Mouse (Mus musculus): ENCODE measurements at regions not wholly inside any gene's neighbourhood (a gene's known extent, or its start where the extent isn't known, plus 50 kb on each side); places are given as distances from the start of the nearest gene placed in this dataset.

DNA sequence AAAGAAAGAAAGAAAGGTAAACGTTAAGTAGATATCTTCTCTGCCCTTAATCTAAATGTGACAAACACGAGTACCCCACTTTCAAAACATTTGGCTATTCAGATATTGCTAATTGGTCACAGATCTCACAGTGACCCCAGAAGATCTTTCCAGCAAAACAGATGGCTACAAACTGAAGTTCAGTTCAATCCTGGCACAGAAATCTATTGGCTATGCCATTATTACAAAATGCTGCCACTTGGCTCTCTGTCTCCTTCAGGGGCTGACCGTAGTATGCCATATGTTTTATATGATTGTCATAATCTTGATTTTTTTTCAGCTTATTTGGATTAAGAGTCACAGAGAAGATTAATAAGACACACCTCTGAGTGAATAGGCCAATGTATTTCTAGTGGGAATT is 873.2 kb downstream of the Slc22a22 start:
- no peak for DNase-seq

- no peak for DNase-seq
Observed at GRCm38 (mm10) chr15:56592656-56593055, 884.8 kb downstream of the Slc22a22 start.

DNA sequence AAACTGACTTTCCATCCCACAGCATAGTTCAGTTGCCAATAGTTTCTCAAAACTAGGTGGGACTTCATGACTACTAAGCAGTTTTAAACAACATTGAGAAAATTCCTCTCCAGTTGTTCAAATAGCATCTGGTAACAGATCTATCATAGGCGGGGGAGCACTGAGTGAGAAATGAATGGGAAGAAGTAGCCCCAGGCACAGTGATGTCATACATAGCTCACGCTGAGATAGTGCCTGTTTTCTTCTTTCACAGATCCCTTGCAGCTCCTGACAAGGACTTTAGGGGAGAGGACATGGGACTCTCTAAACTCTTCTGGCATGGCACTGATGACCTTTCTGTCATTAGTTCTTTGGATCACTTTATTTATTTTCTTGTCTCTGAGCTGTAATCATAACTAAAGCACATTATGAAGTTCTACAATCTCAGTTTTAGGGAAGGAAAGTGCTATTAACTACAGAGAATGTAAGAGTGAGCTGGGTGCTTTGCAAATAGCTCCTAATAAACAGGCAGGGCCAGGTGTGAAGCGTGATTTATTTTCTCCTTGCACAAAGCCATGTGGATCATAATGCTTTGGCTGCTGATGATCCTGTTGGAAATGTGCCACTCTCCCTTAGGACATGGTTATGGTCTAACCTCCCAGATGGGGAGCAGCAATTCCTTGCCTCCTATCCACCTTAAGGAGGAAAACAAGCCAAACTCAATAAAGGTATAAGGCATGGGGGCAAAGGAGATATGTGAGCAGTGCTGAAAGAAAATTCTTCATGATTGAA is 896.5 kb downstream of the Slc22a22 start:
- DNase-seq: no peak

DNA sequence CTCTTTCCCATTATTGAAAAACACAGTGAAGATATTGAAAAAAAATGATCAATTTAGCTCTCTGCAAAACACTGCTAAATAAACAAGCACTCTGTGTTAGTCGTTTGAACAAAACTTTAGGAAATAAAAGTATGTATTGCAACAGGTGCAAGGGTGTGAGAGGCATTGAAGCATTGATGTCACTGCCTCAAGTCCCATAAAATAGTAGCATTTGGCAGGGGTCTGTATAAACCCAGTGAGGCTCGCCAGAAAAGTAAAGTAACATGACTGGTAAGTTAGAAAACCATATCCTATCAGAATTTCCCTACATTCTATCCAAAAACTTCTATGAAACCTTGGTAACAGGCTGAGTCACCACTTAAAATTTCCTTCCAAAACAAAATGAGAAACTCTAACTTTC is 914.2 kb downstream of the Slc22a22 start:
- DNase-seq: no peak

DNA sequence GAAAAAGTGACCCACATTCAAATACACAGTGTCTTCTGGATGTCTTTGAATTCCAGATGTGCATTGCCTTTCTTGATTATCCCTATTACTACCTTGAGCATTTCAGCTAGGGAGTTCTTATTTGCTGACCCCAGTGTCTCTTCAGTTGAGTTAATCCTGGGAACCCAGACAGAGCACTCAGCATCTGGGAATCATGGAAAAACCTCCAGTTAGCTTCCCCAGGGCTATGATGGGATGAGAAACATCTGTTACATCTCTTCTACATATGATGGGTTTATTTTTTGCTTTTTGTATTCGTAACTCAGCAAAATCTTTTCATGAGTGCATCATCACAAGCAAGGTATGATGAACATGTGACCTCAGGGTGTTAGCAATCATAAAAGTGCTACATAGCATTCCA is 914.6 kb downstream of the Slc22a22 start:
- no peak for DNase-seq

DNA sequence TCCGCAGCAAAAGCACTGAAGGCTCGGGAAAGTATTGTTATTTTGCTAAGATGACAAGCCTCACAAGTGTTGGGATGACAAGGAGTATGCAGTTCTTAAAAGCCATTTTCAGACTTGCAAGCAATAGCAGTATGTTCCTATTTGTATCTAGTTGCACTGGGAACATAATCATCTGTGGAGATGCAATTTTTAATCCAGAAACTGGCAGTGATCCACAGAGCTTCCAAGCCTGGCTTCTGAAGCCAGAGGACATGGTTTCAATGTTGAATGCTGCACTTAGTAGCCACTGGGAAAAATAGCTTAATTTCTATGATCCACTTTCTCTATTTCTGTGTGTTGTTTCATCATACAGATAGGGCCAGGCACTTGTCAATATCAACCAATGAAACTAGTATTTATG is 915.3 kb downstream of the Slc22a22 start:
- DNase-seq: no peak

GRCm38 (mm10) chr15:56554386-56554785 is 923.0 kb downstream of the Slc22a22 start:
- DNase-seq: peak; percentile 41

GRCm38 (mm10) chr15:56553851-56554250 is 923.6 kb downstream of the Slc22a22 start:
- DNase-seq: no peak

DNA sequence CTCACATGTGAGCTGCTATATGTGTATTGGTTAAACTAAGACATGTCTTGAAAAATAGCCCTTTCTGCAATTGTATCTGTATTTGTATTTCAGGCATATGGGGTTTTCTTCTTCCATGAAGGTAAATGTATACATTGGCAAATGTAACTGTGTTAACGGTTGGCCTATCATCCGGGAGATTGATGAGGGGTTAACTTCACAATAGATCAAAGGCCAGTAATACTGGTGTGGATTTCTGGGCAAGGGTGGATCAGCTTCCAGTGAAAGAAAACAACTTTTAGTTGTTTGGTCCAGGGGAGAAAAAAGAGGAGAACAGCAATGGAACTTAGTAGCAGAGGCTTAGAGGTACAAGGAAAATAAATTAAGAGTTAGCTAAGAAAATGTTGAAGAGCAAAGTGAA is 945.9 kb downstream of the Slc22a22 start:
- DNase-seq: no peak

DNA sequence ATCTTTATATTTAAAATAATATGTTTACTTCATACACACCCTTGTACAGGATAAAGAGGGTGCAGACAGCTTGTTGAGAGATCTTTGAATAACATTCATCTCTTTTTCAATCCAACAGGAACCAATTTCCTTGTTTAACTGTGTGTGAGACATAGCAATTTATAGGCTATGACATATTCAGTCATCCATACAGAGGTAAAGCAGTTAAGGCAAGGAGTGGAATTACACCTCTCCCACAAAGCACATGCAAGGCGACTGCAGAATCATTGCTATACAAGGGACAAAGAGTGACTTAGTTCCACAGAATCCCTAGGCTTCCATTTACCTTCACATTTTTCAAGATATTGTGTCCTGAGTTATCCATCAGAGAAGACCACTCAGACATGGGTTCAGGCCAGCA is 959.0 kb downstream of the Slc22a22 start:
- DNase-seq: no peak

DNA sequence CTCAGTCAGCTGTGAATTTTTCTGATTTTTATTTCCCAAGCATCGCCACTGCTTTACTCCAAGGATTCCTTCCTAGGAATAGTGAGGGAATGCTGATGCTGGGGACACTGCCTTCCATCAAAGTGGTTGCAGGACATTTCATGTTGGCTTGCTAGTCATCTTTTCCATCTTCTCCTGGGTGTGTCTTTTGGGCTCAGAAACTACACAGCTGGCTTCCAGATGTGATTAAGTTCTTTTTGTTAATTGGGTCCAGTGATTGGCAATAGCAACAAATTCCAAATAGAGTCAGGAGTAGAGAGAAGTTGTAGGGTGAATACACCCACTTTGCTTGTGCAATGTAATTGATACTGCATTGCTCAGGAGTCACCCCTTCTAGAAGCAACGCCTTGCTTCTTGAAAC is 961.3 kb downstream of the Slc22a22 start:
- DNase-seq: no peak

- no peak for DNase-seq
Observed at GRCm38 (mm10) chr15:56498774-56499173, 978.7 kb downstream of the Slc22a22 start.

DNA sequence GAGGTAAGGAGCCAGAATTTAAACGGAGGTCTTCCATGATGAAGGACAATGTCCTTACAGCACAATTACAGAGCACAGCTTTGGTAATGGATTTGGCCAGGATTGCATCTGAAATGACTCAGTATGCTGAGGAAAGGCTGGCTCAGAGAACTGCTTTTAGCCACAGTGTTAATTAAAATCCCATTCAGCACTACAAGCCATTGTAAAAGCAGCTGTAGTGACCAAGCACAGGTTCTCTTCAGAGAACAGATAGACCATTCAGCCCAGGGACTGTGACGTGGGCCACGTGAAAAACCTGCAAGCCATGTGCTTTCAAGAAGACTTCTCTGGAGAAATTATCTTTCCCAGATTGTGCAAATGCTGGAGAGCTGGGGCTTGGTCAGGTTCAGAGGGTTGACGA is 979.7 kb downstream of the Slc22a22 start:
- DNase-seq: no peak

DNA sequence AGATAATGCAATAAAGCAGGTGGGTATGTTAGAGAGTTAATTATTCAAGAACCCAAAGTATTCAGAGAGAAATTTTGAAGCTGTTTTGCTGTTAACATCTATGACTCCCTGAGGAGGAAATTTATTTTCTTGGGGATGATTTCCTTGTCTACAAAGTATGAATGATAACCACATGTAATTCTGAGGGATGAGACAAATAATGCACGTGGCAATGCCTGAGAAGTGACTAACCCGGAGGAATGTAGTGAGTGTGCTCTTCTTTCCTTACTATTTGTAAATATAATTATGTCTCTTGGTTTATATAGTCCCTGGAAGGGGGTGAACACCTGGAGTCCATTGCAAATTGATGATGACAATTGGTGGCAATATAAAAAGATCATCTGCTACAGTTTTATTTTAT is 981.1 kb downstream of the Slc22a22 start:
- no peak for DNase-seq

- no peak for DNase-seq
Observed at GRCm38 (mm10) chr15:56485931-56486330, 991.5 kb downstream of the Slc22a22 start.

DNA sequence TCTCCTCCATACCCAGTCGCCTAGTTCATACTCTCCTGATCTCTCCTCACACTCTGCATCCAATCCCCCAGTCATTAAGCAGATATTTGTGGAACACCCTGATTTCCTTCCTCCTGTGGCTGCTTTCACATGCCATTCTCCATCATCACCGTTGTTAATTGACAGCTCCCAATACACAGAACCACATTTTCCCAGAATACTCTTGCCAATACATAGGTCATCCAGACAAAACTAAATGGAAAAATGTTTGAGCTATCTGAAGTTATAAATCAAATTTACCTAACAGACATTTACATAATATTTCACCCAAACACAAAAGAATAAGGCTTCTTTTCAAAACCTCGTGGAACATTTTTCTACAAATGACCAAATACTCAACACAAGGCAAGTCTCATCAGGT is 992.7 kb downstream of the Slc22a22 start:
- no peak for DNase-seq

DNA sequence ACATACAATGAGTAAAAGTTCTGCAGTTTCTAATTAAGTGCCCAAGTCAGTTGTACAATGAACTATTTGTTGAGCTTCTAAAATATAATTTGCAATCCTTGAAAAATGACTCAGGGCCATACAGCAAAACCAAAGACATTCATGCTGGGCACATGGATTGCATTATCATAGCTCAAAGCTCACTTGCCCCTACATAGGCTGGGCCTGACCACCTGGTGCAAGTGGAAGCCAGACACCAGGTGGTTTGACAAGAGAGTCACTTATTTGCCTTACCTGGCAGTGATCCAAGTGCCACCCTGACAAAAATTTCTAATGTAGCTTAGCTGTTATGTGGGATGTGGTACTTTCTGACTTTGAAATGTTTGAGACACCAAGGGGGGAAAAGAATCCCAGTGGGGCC is 997.7 kb downstream of the Slc22a22 start:
- no peak for DNase-seq

- DNase-seq: peak; percentile 5
Observed at GRCm38 (mm10) chr15:56479015-56479414, 998.4 kb downstream of the Slc22a22 start.

DNA sequence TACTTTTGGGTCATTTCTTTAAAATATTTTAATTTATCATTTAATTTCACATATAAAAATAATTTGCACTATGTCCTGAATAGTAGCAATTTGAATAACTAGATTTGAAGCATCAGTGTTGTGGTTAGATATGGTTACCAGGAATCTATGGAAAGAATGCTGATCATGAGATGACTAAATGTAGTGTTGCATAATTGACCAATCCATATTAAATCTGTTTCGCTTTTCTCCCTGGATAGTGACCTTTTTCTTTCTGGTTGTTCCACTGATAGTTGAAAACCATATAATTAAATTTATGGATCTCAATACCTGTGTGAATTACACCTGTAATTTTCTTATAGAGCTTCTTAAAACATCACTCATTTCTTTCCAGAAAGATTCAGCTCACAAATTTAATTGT is 1003.7 kb downstream of the Slc22a22 start:
- DNase-seq: no peak

DNA sequence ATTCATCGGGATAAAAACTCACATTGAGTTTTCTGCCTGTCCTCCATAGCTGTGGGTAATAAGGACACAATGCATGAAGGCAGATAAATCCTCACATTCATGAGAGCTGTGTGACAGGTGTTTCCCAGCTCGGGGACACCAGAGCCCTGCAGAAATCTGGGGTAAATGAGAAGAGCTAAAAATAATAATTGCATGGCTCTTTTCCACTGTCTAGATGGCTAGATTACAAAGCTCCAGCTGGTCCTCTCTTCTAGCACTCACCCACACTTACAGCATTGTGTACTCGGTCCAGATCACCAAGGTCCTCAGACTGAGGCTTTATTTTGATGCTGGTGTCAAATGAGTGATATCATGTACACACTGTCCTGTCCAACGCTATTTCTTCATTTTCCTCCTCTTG is 1025.5 kb downstream of the Slc22a22 start:
- no peak for DNase-seq

DNA sequence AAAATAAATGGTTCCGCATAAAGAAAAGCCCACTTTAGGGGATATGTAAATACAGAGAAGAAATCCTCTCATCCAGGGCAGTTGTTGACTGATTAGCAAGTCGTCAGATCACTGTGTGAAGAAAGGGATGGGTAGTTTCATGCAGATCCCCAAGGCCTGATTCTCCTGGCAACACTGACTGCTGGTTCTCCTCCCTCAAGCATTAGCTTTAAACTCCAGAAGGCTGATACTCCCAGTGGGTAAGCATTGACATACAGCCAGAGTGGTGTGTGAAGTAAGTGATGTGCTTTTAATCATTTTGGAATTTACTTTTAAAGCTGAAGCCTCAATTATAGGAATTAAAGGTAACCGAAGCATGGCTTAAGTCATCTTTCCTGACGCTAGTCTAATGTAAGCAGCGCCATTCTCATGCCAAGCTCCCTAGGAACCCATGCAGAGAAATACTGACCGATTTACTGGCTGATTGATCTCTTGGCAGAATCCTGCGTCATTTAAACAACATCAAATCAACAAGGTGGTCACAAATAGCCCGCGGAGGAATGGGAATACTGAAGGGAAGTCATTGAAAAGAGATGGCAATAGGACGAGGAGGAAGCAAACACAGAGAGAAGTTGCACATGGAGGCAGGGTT is 1029.3 kb downstream of the Slc22a22 start:
- peak; percentile 14 for DNase-seq

DNA sequence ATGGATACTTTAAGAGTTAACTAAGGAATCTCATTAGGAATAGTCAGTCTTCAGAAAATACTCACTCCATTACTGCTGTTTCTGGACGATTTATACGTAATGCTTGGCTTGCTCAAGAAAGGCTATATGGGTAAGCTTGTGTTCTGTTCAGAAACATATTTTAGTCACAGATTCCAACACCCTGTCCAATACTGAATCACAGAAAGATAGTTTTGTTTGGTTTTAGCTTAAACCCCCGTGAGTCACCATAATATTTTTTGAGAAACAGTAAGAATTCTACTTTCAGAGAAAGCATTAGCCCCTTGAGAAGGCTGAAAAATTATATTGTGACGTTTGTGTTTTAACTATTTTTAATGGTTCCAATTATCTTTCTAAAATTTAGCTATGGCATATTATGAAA is 1037.3 kb downstream of the Slc22a22 start:
- no peak for DNase-seq

DNA sequence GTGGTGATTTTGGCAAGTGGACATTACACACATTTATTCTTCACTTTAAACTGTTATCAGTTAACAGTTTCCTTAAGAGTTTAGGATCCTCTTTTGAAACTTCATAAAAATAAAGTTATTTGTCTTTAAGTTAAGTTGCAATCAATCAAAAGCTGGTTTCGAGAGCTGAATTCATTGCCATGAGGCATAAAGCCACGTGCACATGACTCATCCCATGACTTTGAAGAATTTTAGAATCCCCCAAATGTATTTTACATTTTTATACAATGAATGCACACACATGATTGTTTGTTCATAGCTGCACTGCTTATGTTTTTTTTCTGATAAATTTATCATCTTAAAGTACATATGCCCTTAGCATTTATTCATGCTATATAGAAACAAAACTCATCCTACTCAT is 1039.1 kb downstream of the Slc22a22 start:
- DNase-seq: no peak

DNA sequence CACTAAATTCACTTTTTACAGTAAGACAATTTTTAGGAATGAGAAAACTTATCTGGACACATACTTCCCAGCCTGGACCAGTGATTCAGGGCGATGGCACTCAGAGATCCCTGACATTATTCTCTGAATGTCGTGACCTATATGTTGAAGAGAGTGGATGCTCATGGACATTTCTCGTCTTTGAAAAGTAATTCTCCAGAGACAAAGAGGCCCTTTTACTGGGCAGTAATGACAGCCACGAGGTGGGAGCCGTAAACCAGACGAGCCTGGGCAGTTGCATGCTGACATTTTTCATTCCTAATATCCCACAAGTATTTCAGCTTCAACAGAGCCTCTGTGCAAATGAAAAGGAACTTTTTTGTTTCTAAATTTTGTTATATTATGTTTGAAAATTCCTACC is 1041.3 kb downstream of the Slc22a22 start:
- DNase-seq: no peak
